Mouse (Mus musculus) frontal cortex, adult 2 months (tissue): ENCODE measurements around the gene Tex2. TPM values are rescaled to one million over a fixed set of nuclear protein-coding genes. Genes with fewer than 3 reads are reported as not detected.
"Not testable (repeated sequence)": the region's sequence is repeated elsewhere in the genome, so short reads cannot be mapped to it uniquely, and the experiment has no call there.

Source experiments
- DNase-seq, 2 experiments: peaks; one replicate each; pipeline ENCODE4 v3.0.0; 2022; ENCODE audit warnings: low spot score in 1 of 2; ENCODE audit errors: extremely low spot score in 1 of 2
- polyA plus RNA-seq: library from polyadenylated mRNA; depleted of rRNA; stranded (reverse); fragments of >200 nt; gene quantifications from 2 replicates; pipeline ENCODE4 v1.2.3, GENCODE M21; 2012; rRNA removed

Tex2 gene
- 57.7 and 59.8 TPM in 2 replicates for polyA plus RNA-seq

DNA sequence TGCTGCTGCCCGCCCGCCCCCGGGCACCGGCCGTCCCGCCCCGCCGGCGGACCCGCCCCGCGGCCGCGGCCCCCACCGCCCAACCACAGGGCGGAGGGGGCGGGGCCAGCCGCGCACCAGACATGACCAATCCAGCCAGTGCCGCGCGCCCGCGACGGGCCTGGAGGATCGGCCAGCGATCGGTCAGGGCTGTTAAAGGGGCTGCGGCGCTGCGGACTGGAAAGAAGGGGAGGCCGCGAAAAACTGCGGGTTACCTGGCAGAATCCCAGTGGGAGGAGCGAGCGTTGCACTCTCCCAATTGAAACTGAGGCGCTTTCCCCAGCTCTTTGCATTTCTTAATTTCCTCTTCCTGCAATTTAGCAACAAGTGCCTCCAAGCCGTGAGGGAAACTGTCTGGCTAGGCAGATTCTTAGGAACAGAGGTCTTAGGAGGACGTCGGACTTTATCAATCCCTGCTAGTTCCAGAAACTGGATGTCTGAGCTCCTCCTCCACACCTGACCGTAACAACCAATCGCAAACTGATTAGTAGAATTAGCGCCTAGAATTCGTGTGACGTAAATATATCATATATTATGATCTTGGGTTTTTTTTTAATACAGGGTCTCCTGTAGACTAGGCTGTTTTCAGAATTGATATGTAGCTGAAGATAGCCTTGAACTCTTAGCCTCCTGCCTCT, at the start of gene Tex2:
Gene Tex2 (minus strand): TSS at position 463 of the 677 bp plus-strand sequence.
- peak; percentile 92 to 98 for DNase-seq

DNA sequence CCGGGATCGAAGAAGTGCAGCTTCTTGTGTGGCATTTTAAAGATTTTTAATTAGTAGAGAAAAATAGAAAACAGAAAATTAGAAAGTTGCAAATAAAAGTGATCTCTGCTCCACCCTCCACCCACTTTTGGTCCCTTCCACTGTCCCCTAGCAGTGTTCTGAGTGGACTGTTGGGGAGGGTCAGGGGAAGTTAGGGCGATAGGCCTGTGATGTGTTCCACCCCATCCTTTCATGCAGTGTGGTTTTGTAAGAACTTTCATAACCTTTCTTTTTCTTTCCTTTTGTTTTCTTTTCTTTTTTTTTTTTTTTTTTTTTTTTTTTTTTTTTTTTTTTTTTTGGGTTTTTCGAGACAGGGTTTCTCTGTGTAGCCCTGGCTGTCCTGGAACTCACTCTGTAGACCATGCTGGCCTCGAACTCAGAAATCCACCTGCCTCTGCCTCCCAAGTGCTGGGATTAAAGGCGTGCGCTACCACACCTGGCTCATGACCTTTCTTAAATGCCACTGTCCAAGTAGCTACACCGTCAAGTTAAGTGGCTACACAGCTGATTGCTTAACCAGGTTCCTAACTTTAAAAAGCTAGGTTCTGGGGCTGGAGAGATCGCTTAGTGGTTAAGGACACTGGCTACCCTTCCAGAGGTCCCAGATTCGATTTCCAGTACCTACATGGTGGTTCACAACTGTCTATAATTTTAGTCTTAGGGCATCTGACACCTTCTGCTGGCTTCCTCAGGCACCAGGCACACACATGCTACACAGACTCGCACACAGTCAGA, 49.6 kb upstream of the Tex2 start:
- DNase-seq: no peak

DNA sequence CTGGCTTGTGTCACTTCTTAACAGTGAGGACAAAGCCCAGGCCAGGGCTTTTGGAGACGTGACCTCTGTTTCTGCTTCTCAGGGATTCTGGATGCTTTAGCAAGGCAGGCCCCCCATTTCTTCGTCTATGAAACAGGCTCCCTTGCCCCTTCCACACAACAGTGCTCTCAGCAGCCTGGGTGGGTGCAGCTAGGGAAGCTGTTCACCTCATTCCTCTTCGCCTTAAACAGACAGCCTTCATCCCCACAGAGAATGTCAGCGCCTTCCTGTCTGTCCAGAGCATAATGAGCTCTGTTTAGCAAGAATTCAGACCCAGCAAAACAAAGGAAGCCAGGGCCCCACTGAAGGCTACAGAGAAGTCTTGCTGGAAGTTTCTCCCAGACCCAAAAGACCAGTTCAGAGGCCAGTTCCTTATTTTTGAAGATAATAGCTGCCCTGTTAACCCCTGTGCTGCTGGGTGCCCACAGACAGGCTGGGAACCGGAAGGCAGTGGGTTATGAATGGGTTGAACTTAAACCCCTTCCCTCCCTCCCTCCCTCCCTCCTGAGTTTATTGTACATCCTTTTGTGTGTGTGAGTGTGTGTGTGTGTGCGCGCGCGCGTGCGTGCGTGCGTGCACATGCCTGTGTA, 47.3 kb upstream of the Tex2 start:
- no peak for DNase-seq

DNA sequence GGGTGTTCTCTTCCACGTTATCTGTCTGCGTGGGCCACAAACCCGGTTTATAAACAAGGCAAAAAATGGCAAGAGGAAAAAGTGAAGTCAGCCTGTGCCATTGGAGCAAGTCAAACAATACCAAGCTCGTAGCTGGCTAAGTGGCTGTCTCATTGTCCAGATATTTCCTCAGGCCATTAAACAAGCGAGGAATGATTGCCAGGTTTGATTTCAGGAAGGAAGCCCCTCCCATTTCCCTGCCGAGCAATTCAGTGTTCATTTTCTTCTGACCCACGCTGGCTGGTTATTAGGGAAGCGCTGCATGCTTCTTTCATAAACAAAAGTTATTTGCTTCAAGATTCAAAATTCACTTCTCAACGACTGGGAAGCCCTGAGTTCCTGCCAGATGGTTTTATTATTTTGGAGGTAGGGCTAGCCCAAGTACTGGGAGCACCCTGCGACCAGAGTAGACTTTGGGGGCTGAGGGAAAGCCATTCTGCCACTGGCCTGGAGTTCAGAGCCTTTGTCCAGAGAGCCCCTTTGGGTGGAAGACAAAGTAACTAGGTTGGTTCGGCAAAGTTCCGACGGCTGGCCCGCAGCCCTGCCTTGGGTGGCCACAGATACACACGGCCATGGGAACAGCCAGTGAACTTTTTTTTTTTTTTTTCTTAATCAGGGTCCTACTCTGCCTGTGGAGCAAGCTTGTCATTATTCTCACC, 46.5 kb upstream of the Tex2 start:
- no peak for DNase-seq

DNA sequence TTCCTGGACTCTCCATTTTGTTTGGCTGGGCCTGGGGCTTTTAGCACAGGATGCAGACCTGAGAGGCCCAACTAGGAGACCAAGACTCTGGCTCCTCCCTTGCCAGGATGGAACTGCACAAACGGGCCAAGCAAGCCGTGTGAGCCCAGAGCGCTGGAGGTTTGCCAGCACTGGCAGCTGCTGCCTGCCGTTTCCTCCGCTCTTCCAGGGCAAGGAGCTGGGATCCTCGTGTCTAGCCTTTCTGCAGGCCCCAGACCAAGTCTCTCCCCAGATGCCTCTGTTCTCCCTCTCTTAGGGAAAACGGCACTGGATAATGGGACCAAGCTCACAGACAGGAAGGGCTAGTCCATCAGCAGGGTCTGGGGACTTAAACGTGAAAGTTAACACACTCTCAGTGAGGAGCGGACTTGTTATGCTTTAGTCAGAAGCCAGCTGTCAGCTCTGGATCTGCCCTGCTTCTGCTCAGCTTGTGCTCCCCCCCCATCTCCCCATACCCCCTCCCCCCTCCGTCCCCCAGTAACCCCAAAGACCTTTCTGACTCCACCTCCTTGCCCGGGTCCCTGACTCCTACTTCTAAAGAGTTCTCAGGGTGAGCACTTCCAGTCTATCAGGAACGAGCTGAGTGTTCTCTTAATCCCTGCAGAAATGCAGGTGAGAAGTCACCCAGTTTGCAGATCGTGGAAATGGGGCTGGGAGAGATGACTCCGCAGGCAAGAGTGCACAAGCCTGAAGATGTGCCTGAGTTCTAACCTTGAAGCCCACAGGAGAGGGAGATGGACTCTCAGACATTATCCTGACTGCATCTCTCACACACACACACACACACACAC, 45.0 kb upstream of the Tex2 start:
- DNase-seq: peak; percentile 51 to 75

DNA sequence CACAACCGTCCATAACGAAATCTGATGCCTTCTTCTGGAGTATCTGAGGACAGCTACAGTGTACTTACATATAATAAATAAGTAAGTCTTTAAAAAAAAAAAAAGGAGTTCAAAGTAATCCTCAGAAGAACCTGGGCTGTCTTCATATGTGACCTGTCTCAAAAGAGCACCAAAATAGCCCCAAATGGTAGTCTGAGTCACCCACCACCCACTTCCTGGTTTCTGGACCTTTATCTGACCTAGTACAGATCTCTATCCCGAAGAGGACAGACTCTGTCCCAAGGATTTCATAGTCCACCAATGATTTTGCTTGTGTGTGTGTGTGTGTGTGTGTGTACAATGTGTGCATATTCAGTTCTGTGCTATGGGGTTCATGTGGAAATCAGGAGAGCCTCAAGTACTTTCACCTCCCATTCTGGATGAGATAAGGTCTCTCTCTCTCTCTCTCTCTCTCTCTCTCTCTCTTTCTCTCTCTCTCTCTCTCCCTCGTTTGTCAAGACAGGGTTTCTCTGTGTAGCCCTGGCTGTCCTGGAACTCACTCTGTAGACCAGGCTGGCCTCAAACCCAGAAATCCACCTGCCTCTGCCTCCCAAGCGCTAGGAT, 43.8 kb upstream of the Tex2 start:
- not testable (repeated sequence) for DNase-seq

DNA sequence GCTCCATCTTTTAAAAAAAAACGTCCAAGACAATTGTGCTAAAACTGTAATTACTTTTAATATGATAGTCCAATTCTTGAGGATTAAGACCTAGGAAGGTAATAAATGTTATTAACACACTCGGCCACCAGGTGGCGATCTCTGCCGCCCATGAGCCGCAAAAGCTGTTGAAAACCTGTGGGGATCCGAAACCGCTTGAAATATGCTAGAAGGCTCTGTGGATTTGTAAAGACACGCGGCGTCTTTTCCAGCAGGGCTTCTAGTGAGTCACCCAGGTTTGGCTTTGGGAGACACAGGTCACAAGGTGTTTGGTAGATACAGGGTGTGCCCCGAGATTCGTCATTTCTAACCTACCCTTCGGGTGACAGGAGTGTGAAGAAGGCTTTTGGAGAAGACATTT, 35.1 kb upstream of the Tex2 start:
- peak in 1 of 2 experiments; percentile 88 for DNase-seq

DNA sequence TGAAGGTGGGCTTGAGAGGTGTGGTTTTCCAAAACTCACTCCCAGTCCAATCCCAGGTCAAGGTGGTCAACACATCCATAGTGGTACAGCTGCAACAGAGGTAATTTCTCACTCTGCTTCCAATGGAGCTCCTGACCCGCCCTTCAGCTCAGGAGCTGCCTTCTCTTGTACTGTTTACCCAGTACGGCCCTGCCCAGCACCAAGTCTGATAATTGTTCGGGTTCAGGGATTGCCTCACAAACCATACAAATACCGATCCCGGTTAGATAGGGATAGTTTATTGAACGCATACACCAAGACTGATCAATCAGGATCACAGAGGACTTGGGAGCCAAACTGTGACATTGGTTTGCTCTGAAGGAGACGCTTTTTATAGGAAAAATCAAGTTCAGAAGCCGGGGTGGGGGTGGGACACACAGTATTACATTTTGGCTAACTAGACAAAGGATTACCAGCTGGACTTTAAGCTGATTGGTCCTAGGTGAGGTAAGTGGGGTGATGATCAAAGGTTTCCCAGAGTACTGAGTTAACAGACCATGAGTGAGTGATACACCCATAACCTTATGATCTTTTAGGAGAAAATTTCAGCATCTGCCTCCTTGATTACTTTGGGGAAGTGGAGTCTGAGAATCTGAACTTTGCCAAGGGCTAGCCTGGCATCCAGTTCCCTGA, 29.9 kb upstream of the Tex2 start:
- no peak for DNase-seq

DNA sequence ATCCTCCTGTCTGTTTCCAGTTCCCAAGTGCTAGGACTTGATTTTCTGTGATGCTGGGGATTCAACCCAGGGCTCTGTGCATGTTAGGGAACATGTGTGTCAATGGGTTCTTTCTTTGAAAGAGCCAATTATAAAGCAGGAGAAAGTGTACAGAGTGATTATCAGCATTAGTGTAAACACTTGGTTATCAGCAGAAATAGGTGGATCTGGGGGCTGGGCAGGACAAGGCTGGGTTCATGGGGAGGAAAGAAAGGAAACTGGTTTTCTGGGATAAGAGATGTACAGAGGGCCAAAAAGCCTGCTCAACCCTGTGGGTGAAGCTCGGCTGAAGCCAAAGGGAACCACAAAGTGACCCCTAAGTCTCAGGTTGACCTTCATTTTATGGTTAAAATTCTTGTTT, 28.4 kb upstream of the Tex2 start:
- DNase-seq: no peak

DNA sequence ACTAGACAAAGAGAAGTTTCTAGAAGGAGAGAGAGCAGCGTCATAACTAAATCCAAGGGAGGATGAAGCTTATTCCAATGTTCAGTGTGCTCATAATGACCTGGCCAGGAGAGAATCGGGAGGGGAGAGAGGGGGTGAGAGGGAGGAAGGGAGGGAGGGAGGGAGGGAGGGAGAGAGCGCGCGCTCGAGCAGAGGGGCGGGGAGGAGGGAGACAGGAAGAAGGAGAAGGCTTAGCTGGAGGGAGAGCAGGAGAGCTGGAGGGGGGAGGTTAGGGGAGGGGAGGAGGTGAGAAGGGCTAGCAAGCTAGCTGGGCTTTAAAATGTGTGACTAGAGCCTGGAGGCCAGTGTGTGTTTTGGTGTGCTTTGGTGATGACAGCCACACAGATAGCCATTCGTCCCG, 26.8 kb upstream of the Tex2 start:
- no peak for DNase-seq

DNA sequence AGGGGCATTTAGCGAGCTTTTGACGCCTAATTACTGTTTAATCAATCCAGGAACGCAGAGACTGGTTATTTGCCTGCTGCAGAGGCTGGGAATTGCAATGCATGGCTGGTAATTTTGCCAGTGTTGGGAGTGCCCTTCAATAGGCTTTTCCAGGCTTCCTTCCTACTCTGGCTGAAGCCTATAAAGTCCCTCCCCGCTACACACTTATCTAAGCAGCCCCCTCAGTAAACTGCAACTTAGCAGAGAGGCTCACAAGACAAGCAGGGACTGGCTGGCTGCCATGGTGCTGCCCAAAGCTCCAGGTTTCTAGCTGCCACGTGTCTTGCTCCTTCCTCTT, 26.1 kb upstream of the Tex2 start:
- DNase-seq: no peak

DNA sequence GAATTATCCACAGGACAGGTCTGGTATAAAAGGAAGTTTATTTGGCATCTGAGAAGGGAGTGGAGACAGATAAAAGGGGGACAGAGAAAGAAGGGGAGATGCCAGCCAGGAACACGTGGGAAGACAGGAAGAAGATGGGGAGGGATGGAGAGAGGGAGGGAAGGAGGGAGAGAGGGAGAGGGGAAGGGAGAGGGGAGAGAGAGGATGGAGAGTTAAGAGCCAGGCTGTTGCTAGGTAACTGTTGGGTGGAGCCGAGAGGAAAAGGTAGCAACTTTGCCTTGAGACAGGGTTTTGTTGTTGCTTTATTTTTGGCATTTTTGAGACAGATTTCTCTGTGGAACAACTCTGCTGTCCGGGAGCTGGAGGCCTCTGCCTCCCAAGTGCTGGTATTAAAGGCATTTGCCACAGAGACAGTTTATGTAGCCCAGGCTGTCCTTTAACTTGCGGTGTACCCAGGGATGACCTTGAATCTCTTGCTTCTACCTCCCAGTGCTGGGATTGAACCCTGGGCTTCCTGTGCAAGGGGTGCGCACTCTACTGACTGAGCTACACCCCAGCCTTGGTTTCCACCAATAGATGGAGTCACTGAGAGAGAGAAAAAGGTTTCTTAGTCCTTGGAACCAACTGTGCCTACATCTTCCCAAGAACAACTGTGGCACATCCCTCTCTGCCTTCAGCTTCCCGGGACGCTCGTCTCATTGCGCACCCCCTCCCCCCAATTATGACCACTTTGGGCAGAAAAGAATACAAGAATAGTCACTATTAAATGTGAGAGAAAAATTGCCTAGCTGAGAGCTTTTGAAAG, 25.5 kb upstream of the Tex2 start:
- no peak for DNase-seq

DNA sequence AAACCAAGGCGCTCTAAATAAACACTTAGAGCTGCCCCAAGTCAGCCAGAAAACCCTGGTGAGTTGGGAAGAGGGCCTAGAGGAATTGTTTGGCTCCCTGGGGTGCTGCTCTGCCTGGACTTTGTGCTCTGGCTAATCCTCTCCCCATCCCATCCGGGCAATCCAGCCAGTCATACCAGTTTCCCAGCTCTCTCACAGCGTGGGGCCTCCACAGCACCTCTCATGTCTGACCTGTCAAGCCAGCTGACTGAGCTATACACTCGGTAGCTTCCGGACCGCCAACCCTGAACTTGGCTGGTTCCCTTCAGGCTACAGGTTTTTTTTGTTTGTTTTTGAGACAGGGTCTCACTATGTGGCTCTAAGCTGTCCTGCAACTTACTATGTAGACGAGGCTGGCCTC, 24.5 kb upstream of the Tex2 start:
- DNase-seq: no peak

DNA sequence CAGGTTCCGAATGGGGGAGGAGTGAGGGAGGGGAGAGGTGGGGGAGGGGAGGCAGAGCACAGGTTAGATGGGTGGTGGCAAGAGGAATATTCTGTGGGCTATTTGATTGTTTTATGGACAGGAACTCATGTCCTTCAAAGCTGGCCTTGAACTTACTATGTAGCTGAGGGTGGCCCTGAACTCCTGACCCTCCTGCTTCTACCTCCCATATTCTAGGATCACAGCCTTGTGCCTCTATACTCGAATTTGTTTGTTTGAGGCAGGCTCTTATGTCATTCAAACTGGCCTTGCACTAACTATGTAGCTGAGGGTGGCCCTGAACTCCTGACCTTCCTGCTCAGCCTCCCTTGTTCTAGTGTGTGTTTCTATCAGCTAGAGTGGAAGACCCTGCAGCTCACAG, 22.7 kb upstream of the Tex2 start:
- no peak for DNase-seq

DNA sequence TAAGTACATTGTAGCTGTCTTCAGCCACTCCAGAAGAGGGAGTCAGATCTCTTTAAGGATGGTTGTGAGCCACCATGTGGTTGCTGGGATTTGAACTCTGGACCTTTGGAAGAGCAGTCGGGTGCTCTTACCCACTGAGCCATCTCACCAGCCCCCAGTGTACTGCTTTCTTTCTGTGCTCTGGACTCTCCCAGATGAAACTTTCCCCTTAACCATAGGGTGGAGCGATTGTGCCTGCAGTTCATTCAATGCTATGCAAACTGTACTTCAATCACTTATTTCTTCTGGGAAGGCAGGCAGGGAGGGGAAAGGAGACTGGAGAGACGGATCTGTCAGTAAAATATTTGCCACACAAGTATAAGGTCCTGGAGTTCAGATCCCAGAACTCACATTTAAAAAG, 21.0 kb upstream of the Tex2 start:
- not testable (repeated sequence) for DNase-seq

DNA sequence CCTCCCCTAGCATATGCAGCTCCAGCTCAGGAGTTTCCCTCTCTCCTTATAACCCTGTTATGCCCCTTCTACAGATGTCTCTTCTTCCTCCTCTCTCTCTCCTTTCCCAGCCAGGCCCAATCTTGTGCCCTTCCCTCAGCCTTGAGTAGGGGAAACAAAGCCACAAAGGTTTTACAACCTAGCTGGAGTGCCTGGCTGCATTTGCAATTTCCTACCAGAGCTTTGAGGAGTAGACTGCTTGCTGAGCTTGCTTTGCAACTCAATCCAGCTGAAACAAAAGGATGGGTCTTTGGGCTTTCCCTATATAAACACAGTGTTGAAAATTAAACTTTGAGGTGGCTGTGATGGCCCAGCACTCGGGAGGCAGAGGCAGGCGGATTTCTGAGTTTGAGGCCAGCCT, 20.2 kb upstream of the Tex2 start:
- DNase-seq: no peak

DNA sequence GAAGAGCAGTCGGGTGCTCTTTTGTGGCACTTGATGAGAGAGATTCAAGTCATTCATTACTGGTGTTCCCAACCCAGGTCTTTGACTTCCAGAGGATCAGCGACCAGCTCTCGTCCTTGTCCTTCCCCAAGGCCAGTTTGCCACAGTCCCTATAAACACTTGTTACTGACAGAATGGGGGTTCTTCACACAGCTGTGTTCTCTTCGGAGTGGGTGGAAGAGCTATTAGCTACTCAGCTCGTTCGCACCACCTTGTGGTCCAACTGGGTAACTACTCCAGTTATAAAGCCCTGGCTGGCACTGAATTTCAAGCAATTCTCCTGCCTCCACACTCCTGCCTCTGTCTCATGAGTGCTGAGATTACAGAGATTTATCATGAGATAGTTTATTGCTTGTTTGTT, 14.5 kb upstream of the Tex2 start:
- DNase-seq: peak; percentile 26 to 87

DNA sequence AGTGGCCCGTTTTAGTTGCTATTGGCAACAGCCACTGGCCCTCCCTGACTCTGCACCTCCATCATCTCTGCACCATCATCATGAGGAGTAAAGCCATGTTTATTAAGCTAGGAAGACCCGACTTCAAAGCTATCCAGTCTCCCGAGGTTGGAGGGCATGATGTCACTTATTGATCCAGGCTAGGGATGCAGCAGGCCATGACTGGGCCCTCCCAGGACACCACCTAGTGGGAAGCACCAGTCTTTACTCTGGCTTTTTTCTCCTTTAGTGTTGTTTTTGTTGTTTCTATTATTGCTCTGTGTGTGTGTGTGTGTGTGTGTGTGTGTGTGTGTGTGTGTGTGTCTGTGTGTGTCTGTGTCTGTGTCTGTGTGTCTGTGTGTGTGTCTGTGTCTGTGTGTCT, 12.4 kb upstream of the Tex2 start:
- no peak for DNase-seq

DNA sequence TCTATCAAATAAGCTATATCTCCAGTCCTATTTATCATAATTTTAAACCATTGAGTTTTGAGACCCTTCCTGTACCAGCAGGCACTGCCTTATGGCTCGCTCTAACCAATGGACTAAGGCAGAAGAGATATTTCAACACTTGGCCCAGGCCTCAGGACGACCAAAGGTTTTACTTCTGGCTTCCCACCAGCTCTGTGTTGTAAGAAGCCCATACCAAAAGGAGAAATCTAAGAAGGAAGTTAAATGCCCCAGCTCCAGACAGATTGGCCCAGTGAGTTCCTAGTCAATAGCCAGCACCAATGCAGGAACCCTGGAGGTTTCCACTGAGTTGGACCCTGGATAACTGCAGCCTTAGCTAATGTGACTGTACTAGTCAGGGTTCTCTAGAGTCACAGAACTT, 10.4 kb upstream of the Tex2 start:
- no peak for DNase-seq
